Mouse (Mus musculus) kidney, postnatal 25 days (tissue): ENCODE results near the gene Myl10.
"Not testable (repeated sequence)": the region's sequence is repeated elsewhere in the genome, so short reads cannot be mapped to it uniquely, and the experiment has no call there.

Experiments
- DNase-seq, 2 experiments: peaks; one replicate each; pipeline ENCODE4 v3.0.0; 2021; ENCODE audit warnings: mixed read lengths in 2 of 2

The Myl10 gene

DNA sequence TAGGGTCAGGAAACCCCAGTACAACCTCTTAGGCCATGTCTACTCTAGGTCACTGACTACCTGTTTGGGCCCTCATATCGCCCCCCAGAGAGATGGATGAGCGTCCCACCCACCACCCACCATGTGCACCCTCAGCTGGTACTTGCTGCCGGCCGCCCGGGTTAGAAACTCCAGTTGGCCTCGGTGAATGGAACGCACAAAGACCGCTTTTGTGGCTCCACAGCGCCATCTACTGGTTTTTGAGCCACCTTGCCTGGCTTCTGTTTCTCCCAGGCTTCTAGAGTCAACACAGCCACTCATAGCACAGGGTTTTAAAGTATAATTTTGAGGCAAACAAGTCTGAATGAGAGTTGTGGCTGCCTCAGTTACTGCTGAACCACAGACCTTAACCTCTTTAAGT lies 13.9 kb downstream of the Myl10 start:
- peak; percentile 67 to 75 for DNase-seq

DNA sequence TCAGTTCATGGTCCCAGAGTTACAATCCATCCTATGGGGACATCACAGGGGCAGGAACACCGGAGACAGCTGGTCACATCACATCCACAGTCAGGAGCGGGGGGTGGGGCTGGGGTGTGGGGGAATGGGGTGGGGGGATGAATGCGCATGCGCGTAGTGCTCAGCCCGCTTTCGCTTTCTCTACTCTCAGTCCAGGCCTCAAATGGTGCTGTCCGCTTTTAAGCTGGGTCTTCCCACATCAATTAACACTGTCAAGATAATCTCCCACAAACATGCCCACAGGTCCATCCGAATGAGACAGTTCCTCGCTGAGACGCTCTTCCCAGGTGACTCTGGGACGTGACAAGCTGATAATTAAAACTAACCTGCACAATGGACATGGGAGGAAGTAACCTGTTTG lies 15.2 kb downstream of the Myl10 start:
- no peak for DNase-seq

DNA sequence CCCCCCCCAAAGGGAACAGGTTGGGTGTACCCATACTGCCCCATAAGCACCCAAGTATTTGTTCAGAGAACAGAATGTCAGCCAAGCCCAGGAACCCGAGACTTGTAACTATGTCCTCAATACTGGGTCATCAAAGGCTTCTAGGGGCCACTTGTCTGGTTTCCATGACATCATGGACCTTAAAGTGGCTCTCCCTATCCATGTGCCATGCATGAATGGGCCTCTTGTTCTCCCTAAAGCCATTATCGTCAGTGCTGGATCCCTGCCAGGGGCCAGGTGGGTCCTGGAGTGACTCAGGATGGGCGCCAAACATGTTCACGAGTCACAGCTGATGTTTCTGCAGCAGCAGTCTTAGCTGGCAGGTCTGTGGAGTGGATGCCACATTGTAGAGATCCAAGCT lies 17.8 kb downstream of the Myl10 start:
- DNase-seq = no peak

DNA sequence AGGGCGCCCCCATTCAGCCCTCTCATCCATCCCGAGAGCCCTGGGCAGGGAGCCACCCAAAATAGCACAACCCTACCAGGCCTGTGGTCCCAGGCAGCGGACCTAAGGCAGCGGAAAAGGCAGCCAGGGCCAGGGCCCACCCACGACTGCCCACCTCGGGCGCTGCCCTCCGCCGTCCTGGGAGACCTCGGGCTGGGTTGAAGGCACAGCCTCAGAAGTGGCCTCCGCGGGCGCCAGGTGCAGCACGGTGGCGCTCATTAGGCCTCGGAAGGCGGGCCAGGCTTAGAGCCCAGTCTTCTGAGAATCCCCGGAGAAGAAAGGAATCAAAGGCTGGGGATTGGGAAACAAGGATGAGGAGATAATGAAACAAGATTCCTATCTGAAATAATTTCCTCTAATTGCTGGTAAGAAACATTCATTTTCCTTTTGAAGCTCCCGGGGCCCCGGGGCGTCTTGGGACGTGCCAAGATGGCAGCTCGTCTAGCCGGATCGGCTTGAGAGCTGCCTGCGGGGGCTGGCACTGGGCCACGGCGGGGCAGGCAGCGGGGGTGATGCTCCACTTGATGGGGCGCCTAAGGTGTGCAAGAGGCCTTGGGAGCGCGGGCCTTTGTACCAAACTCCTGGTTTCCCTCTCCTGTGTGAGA lies 21.4 kb downstream of the Myl10 start:
- DNase-seq = no peak

DNA sequence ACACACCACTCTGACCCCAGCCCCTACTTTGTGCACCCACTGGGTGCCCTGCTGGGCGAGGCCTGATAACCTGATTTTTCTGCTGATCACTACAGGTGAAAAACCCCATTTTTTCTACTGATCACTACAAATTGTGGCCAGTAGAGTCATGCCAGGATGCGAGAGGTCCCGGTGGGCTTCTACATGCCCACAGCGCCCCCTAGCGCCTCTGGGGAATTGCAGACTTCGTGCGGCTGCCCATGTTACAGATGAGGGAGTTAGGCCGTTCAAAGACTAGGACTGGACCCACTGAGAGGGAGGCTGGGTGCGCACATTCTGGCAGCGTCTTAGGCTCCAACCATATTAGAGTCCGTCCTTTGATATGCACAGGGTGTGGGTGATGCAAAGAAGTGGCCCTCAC lies 21.9 kb downstream of the Myl10 start:
- peak in 1 of 2 experiments; percentile 30 for DNase-seq

DNA sequence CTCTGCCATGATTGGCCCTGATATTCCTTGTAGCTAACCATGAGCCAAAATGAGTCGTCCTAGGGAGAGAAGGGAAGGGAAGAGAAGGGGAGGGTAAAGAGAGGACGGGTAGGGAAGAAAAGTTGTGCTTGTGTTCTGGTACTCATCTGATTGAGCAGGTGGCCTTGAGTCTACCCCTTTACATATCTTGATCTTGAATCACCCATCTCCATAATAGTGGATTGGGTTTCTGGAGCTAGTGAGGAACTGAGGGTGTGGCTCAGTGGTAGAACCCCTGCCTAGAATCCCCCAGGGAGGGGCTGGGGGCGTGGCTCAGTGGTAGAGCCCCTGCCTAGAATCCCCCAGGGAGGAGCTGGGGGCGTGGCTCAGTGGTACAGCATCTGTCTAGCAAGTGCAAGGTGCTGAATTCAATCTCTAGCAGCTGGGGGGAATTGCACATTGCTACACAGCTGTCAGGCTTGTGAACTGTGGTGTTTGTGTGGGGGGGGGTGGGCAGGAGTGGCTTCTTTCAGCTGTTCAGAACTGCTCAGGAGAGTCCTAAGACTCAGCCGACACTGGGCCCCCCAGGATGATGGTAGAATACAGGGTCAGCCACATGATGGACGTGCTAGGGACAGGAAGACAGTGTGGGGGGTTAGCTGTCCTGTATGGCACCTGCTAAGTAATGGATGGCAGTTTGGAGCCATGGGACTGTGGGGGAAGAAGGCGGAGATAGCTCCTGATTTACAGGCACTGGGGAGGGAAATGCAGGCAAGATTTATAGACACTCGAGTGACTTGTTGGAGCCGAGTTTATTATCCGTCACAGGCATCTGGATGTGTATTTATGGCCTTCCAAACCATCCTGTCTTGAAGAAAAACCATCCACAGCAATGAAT lies 24.0 kb downstream of the Myl10 start:
- no peak for DNase-seq

DNA sequence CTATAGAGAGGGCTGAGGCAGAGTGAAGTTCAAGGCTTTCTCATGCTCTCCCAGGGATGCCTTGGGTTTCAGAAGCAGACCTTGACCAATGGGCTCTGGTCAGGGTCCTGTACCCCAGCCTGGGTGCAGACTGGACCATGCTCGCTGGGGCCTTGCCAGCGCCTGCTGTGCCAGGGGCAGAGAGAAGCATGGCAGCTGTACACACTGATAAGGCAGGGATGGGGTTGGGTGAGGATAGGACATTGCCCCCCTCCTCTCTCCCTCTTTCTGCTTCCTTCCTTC lies 24.6 kb downstream of the Myl10 start:
- no peak for DNase-seq

DNA sequence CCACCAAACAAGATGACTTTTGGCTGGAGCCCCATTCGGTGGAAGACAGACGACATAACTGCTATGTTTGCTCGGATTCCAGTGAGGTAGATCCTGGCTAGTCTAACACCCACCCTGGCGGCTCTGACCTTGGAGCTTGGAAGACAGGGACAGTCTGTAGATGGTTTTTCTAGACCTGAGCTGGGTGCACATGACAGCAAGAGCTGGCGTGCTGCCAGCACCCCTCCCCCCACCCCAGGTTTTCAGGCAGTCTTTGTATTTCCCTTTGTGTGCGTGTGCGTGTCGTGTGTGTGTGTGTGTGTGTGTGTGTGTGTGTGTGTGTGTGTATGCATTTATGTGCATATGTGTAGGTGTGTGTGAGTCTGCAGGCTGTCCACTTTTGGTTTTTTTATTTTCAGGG lies 25.7 kb downstream of the Myl10 start:
- no peak for DNase-seq

DNA sequence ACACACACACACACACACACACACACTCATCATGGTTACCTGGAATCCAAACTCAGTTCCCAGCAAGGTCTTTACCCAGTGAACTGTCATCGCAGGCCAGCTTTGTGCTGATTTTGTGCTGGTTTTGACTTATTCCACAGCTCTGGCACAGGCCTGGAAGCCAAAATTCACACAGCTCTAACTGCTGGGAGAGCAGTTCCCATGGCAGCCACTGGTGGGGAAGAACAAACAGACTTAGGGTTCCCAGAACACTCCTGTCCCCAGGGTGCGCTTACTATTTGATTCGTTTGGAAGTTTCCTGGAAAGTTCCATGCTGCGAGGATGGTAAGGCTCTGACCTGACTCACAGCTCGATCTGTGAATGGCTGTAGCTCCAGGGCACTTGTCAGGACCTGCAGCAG lies 28.6 kb downstream of the Myl10 start:
- DNase-seq = no peak

DNA sequence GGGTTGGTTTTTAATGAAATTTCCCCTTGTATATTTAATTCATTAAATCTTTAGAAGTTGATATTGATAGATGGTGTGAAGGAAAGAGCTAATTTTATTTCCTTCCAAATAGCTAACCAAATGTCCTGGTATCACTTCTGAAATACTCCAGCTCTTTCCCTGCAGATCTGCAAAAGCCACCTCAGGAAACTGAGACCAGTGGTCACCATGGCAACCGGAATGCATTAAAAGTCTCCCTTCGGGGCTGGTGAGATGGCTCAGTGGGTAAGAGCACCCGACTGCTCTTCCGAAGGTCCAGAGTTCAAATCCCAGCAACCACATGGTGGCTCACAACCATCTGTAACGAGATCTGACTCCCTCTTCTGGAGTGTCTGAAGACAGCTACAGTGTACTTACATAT lies 33.3 kb downstream of the Myl10 start:
- DNase-seq = not testable (repeated sequence)

DNA sequence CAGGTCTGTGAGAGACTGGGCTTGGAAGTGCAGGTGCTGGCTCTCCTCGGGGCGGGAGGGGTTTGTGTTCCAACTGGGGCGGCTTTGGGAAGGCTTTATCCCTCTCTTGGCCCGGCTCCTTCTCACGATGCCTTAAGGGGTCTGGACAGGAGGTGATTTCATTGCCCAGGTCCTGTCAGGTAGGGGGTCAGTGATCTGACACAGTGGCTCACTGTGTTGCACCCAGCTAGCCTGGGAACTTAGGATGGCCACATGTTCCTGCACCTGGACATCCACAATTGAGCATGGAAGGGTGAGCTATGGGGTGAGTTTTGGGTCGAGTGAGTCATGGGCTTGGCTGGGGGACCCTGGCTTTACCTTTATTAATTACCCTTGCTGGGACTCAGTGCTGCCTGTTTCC lies 46.0 kb downstream of the Myl10 start:
- DNase-seq = no peak

DNA sequence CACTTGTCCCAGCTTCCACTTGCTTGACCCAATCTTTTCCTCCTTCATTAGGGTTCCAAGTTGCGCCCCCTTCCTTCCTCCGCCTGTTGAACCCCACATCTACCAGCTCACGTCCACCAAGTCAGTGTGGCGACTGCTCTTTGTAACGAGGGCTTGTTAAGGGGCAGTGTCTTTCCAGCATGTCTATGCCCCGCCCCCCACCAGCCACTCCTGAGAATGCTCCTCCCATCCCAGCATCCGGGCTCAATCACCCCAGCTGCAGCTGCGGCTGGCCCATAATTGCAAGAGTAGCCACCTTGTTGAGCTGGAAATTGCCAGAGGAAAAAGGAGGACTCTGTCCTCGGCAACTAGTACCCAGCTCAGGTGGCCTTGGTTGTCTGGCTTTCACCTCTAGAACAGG lies 53.6 kb downstream of the Myl10 start:
- DNase-seq = no peak
